Mouse (Mus musculus) liver, postnatal 0 days (tissue): ENCODE results near the gene Fibcd1.

Experiments
- CTCF ChIP-seq: sonication (generic); IDR thresholded peaks from 2 replicates; pipeline ENCODE4 v1.5.1; 2016; ENCODE audit warnings: antibody characterized with exemption, low read depth
- EP300 ChIP-seq: IDR thresholded peaks from 2 replicates; pipeline ENCODE4 v1.6.1; 2016; ENCODE audit warnings: antibody characterized with exemption, low read depth, mild to moderate bottlenecking

- TF ChIP-seq CTCF, result no peak
- no peak for TF ChIP-seq EP300
These were observed 42.3 kb downstream of the Fibcd1 start for GRCm38 (mm10) chr2:31803480-31803879.
